7 mouse cellular contexts compared by ENCODE assay signal in the genomic region with DNA sequence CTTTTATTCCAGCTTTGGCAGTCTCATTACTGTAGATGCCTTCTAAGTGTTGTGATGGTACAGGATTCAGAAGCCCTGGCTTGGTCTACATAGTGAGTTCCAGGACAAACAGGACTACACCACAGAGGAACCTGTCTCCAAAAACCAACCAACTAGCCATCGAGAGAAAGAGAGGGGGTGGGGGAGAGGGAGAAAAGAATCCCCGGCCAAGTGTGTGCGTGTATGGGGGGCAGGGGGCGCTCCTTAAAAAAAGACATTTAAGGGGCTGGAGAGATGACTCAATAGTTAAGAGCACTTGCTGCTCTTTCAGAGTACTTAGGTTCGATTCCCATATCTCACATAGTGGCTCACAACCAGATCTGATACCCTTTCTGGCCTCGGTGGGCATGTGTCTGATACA. TPM values are rescaled to one million over a fixed set of nuclear protein-coding genes. Genes with fewer than 3 reads are reported as not detected.
DNase-seq lines count a peak whose midpoint lies in the region; ATAC-seq lines count a peak whose summit lies in the region.

No protein-coding gene starts in this region.

- DNase-seq in layer of hippocampus, adult 18-20 months (ENCODE audit: low spot score in 2 of 2) = no peak

- H3K4me2 ChIP-seq in forebrain, embryonic 12.5 days = peak overlapping the region; percentile 87
- H3K4me2 ChIP-seq in limb, embryonic 15.5 days = peak overlapping the region; percentile 73
- peak overlapping the region; percentile 73 for H3K4me2 ChIP-seq in stomach, embryonic 16.5 days (ENCODE audit: low read depth, low read length)

- no peak for ATAC-seq in megakaryocyte, adult 5-6 weeks (ENCODE audit: poor library complexity, severe bottlenecking)
- ATAC-seq in forebrain, embryonic 12.5 days (ENCODE audit: low FRiP score) = no peak
- no peak for ATAC-seq in limb, embryonic 15.5 days (ENCODE audit: insufficient number of reproducible peaks, low FRiP score, low TSS enrichment, low read depth)
- no peak for ATAC-seq in stomach, embryonic 16.5 days (ENCODE audit: insufficient read depth, low FRiP score)
- ATAC-seq in granulocyte monocyte progenitor cell, adult 5-6 weeks (replicated peaks; ENCODE audit: poor library complexity, severe bottlenecking) = no peak

- peaks cover 26% of the 10 kb centered on the region for H3K36me3 ChIP-seq in megakaryocyte, embryonic 14.5 days (replicated peaks; ENCODE audit: low read length)
- H3K36me3 ChIP-seq in forebrain, embryonic 12.5 days (replicated peaks) = peaks cover 20% of the 10 kb centered on the region
- peaks cover 19% of the 10 kb centered on the region for H3K36me3 ChIP-seq in limb, embryonic 15.5 days
- H3K36me3 ChIP-seq in stomach, embryonic 16.5 days (ENCODE audit: control insufficient read depth, insufficient read depth, low read length) = no peaks in the 10 kb centered on the region

- H3K9ac ChIP-seq in forebrain, embryonic 12.5 days = peak overlapping the region; percentile 75; the same call in 1 of the 2 replicates
- H3K9ac ChIP-seq in limb, embryonic 15.5 days = peak overlapping the region; percentile 78; the same call in 1 of the 2 replicates
- peak overlapping the region; percentile 82 for H3K9ac ChIP-seq in stomach, embryonic 16.5 days (ENCODE audit: low read length)

- peaks cover 61% of the 10 kb centered on the region for H3K4me1 ChIP-seq in megakaryocyte, embryonic 14.5 days
- H3K4me1 ChIP-seq in forebrain, embryonic 12.5 days = peaks cover 52% of the 10 kb centered on the region
- peaks cover 46% of the 10 kb centered on the region for H3K4me1 ChIP-seq in limb, embryonic 15.5 days
- H3K4me1 ChIP-seq in stomach, embryonic 16.5 days (ENCODE audit: control insufficient read depth, insufficient read depth, low read length) = peaks cover 43% of the 10 kb centered on the region

- 54% methylated on average over 6 of the region's 6 CpGs for WGBS in forebrain, embryonic 12.5 days
- WGBS in limb, embryonic 15.5 days = 52% methylated on average over 6 of the region's 6 CpGs
- WGBS in stomach, embryonic 16.5 days = 39% methylated on average over 6 of the region's 6 CpGs

- peaks cover 2% of the 10 kb centered on the region for H3K27me3 ChIP-seq in megakaryocyte, embryonic 14.5 days (replicated peaks)
- H3K27me3 ChIP-seq in forebrain, embryonic 12.5 days = no peaks in the 10 kb centered on the region
- H3K27me3 ChIP-seq in limb, embryonic 15.5 days = no peaks in the 10 kb centered on the region
- H3K27me3 ChIP-seq in stomach, embryonic 16.5 days (ENCODE audit: control insufficient read depth, insufficient read depth, low read length) = no peaks in the 10 kb centered on the region

- peak overlapping the region; percentile 99 for H3K4me3 ChIP-seq in megakaryocyte, embryonic 14.5 days (replicated peaks)
- H3K4me3 ChIP-seq in forebrain, embryonic 12.5 days (replicated peaks) = peak overlapping the region; percentile 87
- peak overlapping the region; percentile 92 for H3K4me3 ChIP-seq in limb, embryonic 15.5 days
- H3K4me3 ChIP-seq in stomach, embryonic 16.5 days (replicated peaks; ENCODE audit: low read length) = peak overlapping the region; percentile 88

- H3K27ac ChIP-seq in forebrain, embryonic 12.5 days = no peak overlapping the region
- H3K27ac ChIP-seq in limb, embryonic 15.5 days = no peak overlapping the region
- H3K27ac ChIP-seq in stomach, embryonic 16.5 days (ENCODE audit: low read length) = no peak overlapping the region

- no peaks in the 10 kb centered on the region for H3K9me3 ChIP-seq in megakaryocyte, embryonic 14.5 days
- no peaks in the 10 kb centered on the region for H3K9me3 ChIP-seq in forebrain, embryonic 12.5 days
- no peaks in the 10 kb centered on the region for H3K9me3 ChIP-seq in limb, embryonic 15.5 days
- H3K9me3 ChIP-seq in stomach, embryonic 16.5 days (replicated peaks; ENCODE audit: control insufficient read depth, low read length) = no peaks in the 10 kb centered on the region

RNA-seq across cellular contexts. Expression of gene Top3a, which starts 1.6 kb away (rescaled TPM):
- polyA plus RNA-seq in megakaryocyte, embryonic 14.5 days (2012; ENCODE audit: insufficient read depth, low replicate concordance) = 1.9 and 4.7 TPM in 2 replicates
- 6.0 and 10.5 TPM in 2 replicates for total RNA-seq in megakaryocyte, adult 5-6 weeks (2015)
- total RNA-seq in megakaryocyte, adult 5-6 weeks (2017) = 12.6 and 14.8 TPM in 2 replicates
- polyA plus RNA-seq in forebrain, embryonic 12.5 days (2016; fragmentation: Nextera tagmentation; extraction: Ambion mirVana) = 20.5 and 21.1 TPM in 2 replicates
- polyA plus RNA-seq in limb, embryonic 15.5 days (2015; fragmentation: Nextera tagmentation; extraction: Ambion mirVana) = 16.0 and 16.8 TPM in 2 replicates
- 13.0 and 13.8 TPM in 2 replicates for polyA plus RNA-seq in stomach, embryonic 16.5 days (2015; fragmentation: Nextera tagmentation; extraction: Ambion mirVana)
- 17.7 and 25.5 TPM in 2 replicates for total RNA-seq in granulocyte monocyte progenitor cell, adult 5-6 weeks (2014; fragmentation: Nextera tagmentation)
- total RNA-seq in granulocyte monocyte progenitor cell, adult 5-6 weeks (2017) = 23.8 and 28.9 TPM in 2 replicates
- total RNA-seq in layer of hippocampus, adult 18-20 months (2021) = 1 to 10 TPM; 5.7 to 6.0 TPM

RNA-seq across cellular contexts. Expression of gene Smcr8, which starts 1.7 kb away (rescaled TPM):
- 0.50 TPM in 1 of 2 replicates, not detected in the other for polyA plus RNA-seq in megakaryocyte, embryonic 14.5 days (2012; ENCODE audit: insufficient read depth, low replicate concordance)
- 27.4 and 32.1 TPM in 2 replicates for total RNA-seq in megakaryocyte, adult 5-6 weeks (2015)
- 16.8 and 18.7 TPM in 2 replicates for total RNA-seq in megakaryocyte, adult 5-6 weeks (2017)
- 11.0 and 11.5 TPM in 2 replicates for polyA plus RNA-seq in forebrain, embryonic 12.5 days (2016; fragmentation: Nextera tagmentation; extraction: Ambion mirVana)
- 5.4 and 5.6 TPM in 2 replicates for polyA plus RNA-seq in limb, embryonic 15.5 days (2015; fragmentation: Nextera tagmentation; extraction: Ambion mirVana)
- polyA plus RNA-seq in stomach, embryonic 16.5 days (2015; fragmentation: Nextera tagmentation; extraction: Ambion mirVana) = 5.6 and 6.1 TPM in 2 replicates
- 29.0 and 36.9 TPM in 2 replicates for total RNA-seq in granulocyte monocyte progenitor cell, adult 5-6 weeks (2014; fragmentation: Nextera tagmentation)
- total RNA-seq in granulocyte monocyte progenitor cell, adult 5-6 weeks (2017) = 14.1 and 14.8 TPM in 2 replicates
- 10 to 100 TPM; 32.9 to 34.1 TPM for total RNA-seq in layer of hippocampus, adult 18-20 months (2021)

RNA-seq across cellular contexts. Expression of gene Shmt1, which starts 35.9 kb away (rescaled TPM):
- polyA plus RNA-seq in megakaryocyte, embryonic 14.5 days (2012; ENCODE audit: insufficient read depth, low replicate concordance) = 0.75 and 7.4 TPM in 2 replicates
- 4.1 and 6.2 TPM in 2 replicates for total RNA-seq in megakaryocyte, adult 5-6 weeks (2015)
- 13.7 and 15.6 TPM in 2 replicates for total RNA-seq in megakaryocyte, adult 5-6 weeks (2017)
- polyA plus RNA-seq in forebrain, embryonic 12.5 days (2016; fragmentation: Nextera tagmentation; extraction: Ambion mirVana) = 49.9 and 52.6 TPM in 2 replicates
- polyA plus RNA-seq in limb, embryonic 15.5 days (2015; fragmentation: Nextera tagmentation; extraction: Ambion mirVana) = 39.7 and 53.2 TPM in 2 replicates
- polyA plus RNA-seq in stomach, embryonic 16.5 days (2015; fragmentation: Nextera tagmentation; extraction: Ambion mirVana) = 68.3 and 69.8 TPM in 2 replicates
- 49.9 and 84.1 TPM in 2 replicates for total RNA-seq in granulocyte monocyte progenitor cell, adult 5-6 weeks (2014; fragmentation: Nextera tagmentation)
- total RNA-seq in granulocyte monocyte progenitor cell, adult 5-6 weeks (2017) = 135 and 162 TPM in 2 replicates
- 1 to 10 TPM; 5.1 to 7.2 TPM for total RNA-seq in layer of hippocampus, adult 18-20 months (2021)

RNA-seq across cellular contexts. Expression of gene Mief2, which starts 47.4 kb away (rescaled TPM):
- 10.2 and 20.6 TPM in 2 replicates for polyA plus RNA-seq in megakaryocyte, embryonic 14.5 days (2012; ENCODE audit: insufficient read depth, low replicate concordance)
- total RNA-seq in megakaryocyte, adult 5-6 weeks (2015) = 3.3 and 3.7 TPM in 2 replicates
- total RNA-seq in megakaryocyte, adult 5-6 weeks (2017) = 4.7 and 7.4 TPM in 2 replicates
- polyA plus RNA-seq in forebrain, embryonic 12.5 days (2016; fragmentation: Nextera tagmentation; extraction: Ambion mirVana) = 15.4 and 17.9 TPM in 2 replicates
- polyA plus RNA-seq in limb, embryonic 15.5 days (2015; fragmentation: Nextera tagmentation; extraction: Ambion mirVana) = 15.1 and 16.8 TPM in 2 replicates
- polyA plus RNA-seq in stomach, embryonic 16.5 days (2015; fragmentation: Nextera tagmentation; extraction: Ambion mirVana) = 11.2 and 13.2 TPM in 2 replicates
- 4.1 and 6.4 TPM in 2 replicates for total RNA-seq in granulocyte monocyte progenitor cell, adult 5-6 weeks (2014; fragmentation: Nextera tagmentation)
- total RNA-seq in granulocyte monocyte progenitor cell, adult 5-6 weeks (2017) = 4.4 and 4.7 TPM in 2 replicates
- 10 to 100 TPM; 22.9 to 26.2 TPM for total RNA-seq in layer of hippocampus, adult 18-20 months (2021)

RNA-seq across cellular contexts. Expression of gene Flii, which starts 48.5 kb away (rescaled TPM):
- polyA plus RNA-seq in megakaryocyte, embryonic 14.5 days (2012; ENCODE audit: insufficient read depth, low replicate concordance) = 195 and 218 TPM in 2 replicates
- 115 and 144 TPM in 2 replicates for total RNA-seq in megakaryocyte, adult 5-6 weeks (2015)
- total RNA-seq in megakaryocyte, adult 5-6 weeks (2017) = 158 and 172 TPM in 2 replicates
- polyA plus RNA-seq in forebrain, embryonic 12.5 days (2016; fragmentation: Nextera tagmentation; extraction: Ambion mirVana) = 76.2 and 78.9 TPM in 2 replicates
- polyA plus RNA-seq in limb, embryonic 15.5 days (2015; fragmentation: Nextera tagmentation; extraction: Ambion mirVana) = 70.8 and 76.5 TPM in 2 replicates
- polyA plus RNA-seq in stomach, embryonic 16.5 days (2015; fragmentation: Nextera tagmentation; extraction: Ambion mirVana) = 87.7 and 97.6 TPM in 2 replicates
- 50.5 and 55.7 TPM in 2 replicates for total RNA-seq in granulocyte monocyte progenitor cell, adult 5-6 weeks (2014; fragmentation: Nextera tagmentation)
- 135 and 142 TPM in 2 replicates for total RNA-seq in granulocyte monocyte progenitor cell, adult 5-6 weeks (2017)
- 10 to 100 TPM; 63.4 to 63.6 TPM for total RNA-seq in layer of hippocampus, adult 18-20 months (2021)
